Mouse (Mus musculus): ENCODE measurements around the gene Notch4. TPM values are rescaled to one million over a fixed set of nuclear protein-coding genes. Genes with fewer than 3 reads are reported as not detected.

Notch4 gene
- polyA plus RNA-seq, 1 experiment from 2014 or later = 1.7 TPM

- Histone ChIP-seq H3K4me2 (no peak overlapping the region), H3K27ac (no peak overlapping the region), H3K9me3 (replicated peaks) (no peaks in the 10 kb centered on the region), H3K27me3 (replicated peaks) (no peaks in the 10 kb centered on the region), H3K9ac (no peak overlapping the region), H3K36me3 (peaks cover 53% of the 10 kb centered on the region), H3K4me1 (peaks cover 18% of the 10 kb centered on the region), H3K4me3 (no peak overlapping the region)
- peak; percentile 61 for ATAC-seq
- WGBS (ENCODE audit: insufficient replicate concordance) = 10% methylated on average over 6 of the region's 6 CpGs
Observed at GRCm38 (mm10) chr17:34618999-34619398, 54.9 kb downstream of the Notch4 start.

- Histone ChIP-seq H3K36me3 (peaks cover 49% of the 10 kb centered on the region), H3K9ac (no peak overlapping the region), H3K27ac (no peak overlapping the region), H3K4me3 (no peak overlapping the region), H3K4me1 (peaks cover 20% of the 10 kb centered on the region), H3K27me3 (replicated peaks) (no peaks in the 10 kb centered on the region), H3K9me3 (replicated peaks) (no peaks in the 10 kb centered on the region), H3K4me2 (no peak overlapping the region)
- 75% methylated on average over 8 of the region's 8 CpGs for WGBS (ENCODE audit: insufficient replicate concordance)
- ATAC-seq = no peak
Observed at GRCm38 (mm10) chr17:34621006-34621405, 56.9 kb downstream of the Notch4 start.

- no peak overlapping the region for H3K9ac ChIP-seq
- H3K27ac ChIP-seq = no peak overlapping the region
- no peak overlapping the region for H3K4me3 ChIP-seq
- peaks cover 35% of the 10 kb centered on the region for H3K4me1 ChIP-seq
- H3K36me3 ChIP-seq = peaks cover 35% of the 10 kb centered on the region
- ATAC-seq = no peak
- H3K9me3 ChIP-seq (replicated peaks) = no peaks in the 10 kb centered on the region
- peaks cover 11% of the 10 kb centered on the region for H3K27me3 ChIP-seq (replicated peaks)
- H3K4me2 ChIP-seq = no peak overlapping the region
- WGBS (ENCODE audit: insufficient replicate concordance) = 79% methylated on average over 9 of the region's 9 CpGs
Observed at GRCm38 (mm10) chr17:34623161-34623560, 59.1 kb downstream of the Notch4 start.

- Histone ChIP-seq H3K4me1 (peaks cover 47% of the 10 kb centered on the region), H3K27ac (no peak overlapping the region), H3K4me2 (no peak overlapping the region), H3K36me3 (peaks cover 35% of the 10 kb centered on the region), H3K4me3 (no peak overlapping the region), H3K27me3 (replicated peaks) (peaks cover 29% of the 10 kb centered on the region), H3K9ac (no peak overlapping the region), H3K9me3 (replicated peaks) (no peaks in the 10 kb centered on the region)
- 84% methylated on average over 3 of the region's 3 CpGs for WGBS (ENCODE audit: insufficient replicate concordance)
- ATAC-seq = no peak
Observed at GRCm38 (mm10) chr17:34624981-34625380, 60.9 kb downstream of the Notch4 start.

GRCm38 (mm10) chr17:34626062-34626772, 62.1 kb downstream of the Notch4 start:
- peaks cover 32% of the 10 kb centered on the region for H3K36me3 ChIP-seq
- peaks cover 58% of the 10 kb centered on the region for H3K4me1 ChIP-seq
- peak overlapping the region; percentile 78 for H3K27ac ChIP-seq
- H3K27me3 ChIP-seq (replicated peaks) = peaks cover 41% of the 10 kb centered on the region
- no peaks in the 10 kb centered on the region for H3K9me3 ChIP-seq (replicated peaks)
- H3K4me2 ChIP-seq = peak overlapping the region; percentile 93
- peak overlapping the region; percentile 76 for H3K9ac ChIP-seq
- H3K4me3 ChIP-seq = peak overlapping the region; percentile 73
- 46% methylated on average over 16 of the region's 16 CpGs for WGBS (ENCODE audit: insufficient replicate concordance)
- no peak for ATAC-seq

GRCm38 (mm10) chr17:34626773-34627092, 62.7 kb downstream of the Notch4 start:
- peak; percentile 25; the same call in 1 of the 2 replicates for ATAC-seq
- peaks cover 64% of the 10 kb centered on the region for H3K4me1 ChIP-seq
- peak overlapping the region; percentile 73 for H3K4me3 ChIP-seq
- peak overlapping the region; percentile 78 for H3K27ac ChIP-seq
- H3K9me3 ChIP-seq (replicated peaks) = no peaks in the 10 kb centered on the region
- 1% methylated on average over 18 of the region's 18 CpGs for WGBS (ENCODE audit: insufficient replicate concordance)
- peak overlapping the region; percentile 93 for H3K4me2 ChIP-seq
- H3K9ac ChIP-seq = peak overlapping the region; percentile 76
- H3K27me3 ChIP-seq (replicated peaks) = peaks cover 46% of the 10 kb centered on the region
- H3K36me3 ChIP-seq = peaks cover 28% of the 10 kb centered on the region

GRCm38 (mm10) chr17:34627093-34627942, 63.2 kb downstream of the Notch4 start:
- Histone ChIP-seq H3K9ac (peak overlapping the region; percentile 76), H3K9me3 (replicated peaks) (no peaks in the 10 kb centered on the region), H3K36me3 (peaks cover 23% of the 10 kb centered on the region), H3K27me3 (replicated peaks) (peaks cover 52% of the 10 kb centered on the region), H3K4me3 (peak overlapping the region; percentile 73), H3K4me2 (peak overlapping the region; percentile 93), H3K27ac (peak overlapping the region; percentile 78), H3K4me1 (peaks cover 65% of the 10 kb centered on the region)
- WGBS (ENCODE audit: insufficient replicate concordance) = 1% methylated on average over 44 of the region's 45 CpGs
- ATAC-seq = peak; percentile 70

- Histone ChIP-seq H3K36me3 (peaks cover 16% of the 10 kb centered on the region; the same call in 1 of the 2 replicates), H3K9ac (peak within 1 kb of the TSS; percentile 76), H3K9me3 (replicated peaks) (no peaks in the 10 kb centered on the region), H3K27ac (peak within 1 kb of the TSS; percentile 78), H3K4me3 (peak within 1 kb of the TSS; percentile 73), H3K27me3 (replicated peaks) (peaks cover 60% of the 10 kb centered on the region), H3K4me2 (peak within 1 kb of the TSS; percentile 93), H3K4me1 (peaks cover 61% of the 10 kb centered on the region)
- ATAC-seq = 0 out of 2 replicates have a peak, but pooled peaks have one; percentile 6
- WGBS (ENCODE audit: insufficient replicate concordance) = 11% methylated on average over 29 of the region's 29 CpGs
Observed at GRCm38 (mm10) chr17:34627943-34628643, 64.0 kb downstream of the Notch4 start, which contains the start of gene Ppt2. Gene Ppt2, minus strand, starts transcription at chr17:34628510.

- peaks cover 16% of the 10 kb centered on the region; the same call in 1 of the 2 replicates for H3K36me3 ChIP-seq
- H3K4me2 ChIP-seq = peak overlapping the region; percentile 93
- ATAC-seq = no peak
- no peak overlapping the region for H3K27ac ChIP-seq
- peaks cover 65% of the 10 kb centered on the region for H3K27me3 ChIP-seq (replicated peaks)
- no peak overlapping the region for H3K9ac ChIP-seq
- peaks cover 61% of the 10 kb centered on the region for H3K4me1 ChIP-seq
- no peaks in the 10 kb centered on the region for H3K9me3 ChIP-seq (replicated peaks)
- WGBS (ENCODE audit: insufficient replicate concordance) = 42% methylated on average over 5 of the region's 5 CpGs
- H3K4me3 ChIP-seq = no peak overlapping the region
Observed at GRCm38 (mm10) chr17:34628644-34628967, 64.5 kb downstream of the Notch4 start.

GRCm38 (mm10) chr17:34629221-34629751, 65.2 kb downstream of the Notch4 start, which contains the start of gene Prrt1:
Gene Prrt1, plus strand, starts transcription at chr17:34629533.
- H3K4me1 ChIP-seq = peaks cover 61% of the 10 kb centered on the region
- H3K9me3 ChIP-seq (replicated peaks) = no peaks in the 10 kb centered on the region
- H3K4me2 ChIP-seq = peak within 1 kb of the TSS; percentile 93
- H3K36me3 ChIP-seq = peaks cover 11% of the 10 kb centered on the region; the same call in 1 of the 2 replicates
- H3K27ac ChIP-seq = no peak within 1 kb of the TSS
- no peak for ATAC-seq
- no peak within 1 kb of the TSS for H3K4me3 ChIP-seq
- 12% methylated on average over 16 of the region's 16 CpGs for WGBS (ENCODE audit: insufficient replicate concordance)
- H3K9ac ChIP-seq = no peak within 1 kb of the TSS
- peaks cover 71% of the 10 kb centered on the region for H3K27me3 ChIP-seq (replicated peaks)

GRCm38 (mm10) chr17:34629796-34630603, 65.9 kb downstream of the Notch4 start:
- peak overlapping the region; percentile 56; the same call in 1 of the 2 replicates for H3K4me2 ChIP-seq
- 13% methylated on average over 12 of the region's 12 CpGs for WGBS (ENCODE audit: insufficient replicate concordance)
- no peak overlapping the region for H3K4me3 ChIP-seq
- no peaks in the 10 kb centered on the region for H3K9me3 ChIP-seq (replicated peaks)
- H3K36me3 ChIP-seq = peaks cover 10% of the 10 kb centered on the region; the same call in 1 of the 2 replicates
- no peak for ATAC-seq
- H3K4me1 ChIP-seq = peaks cover 61% of the 10 kb centered on the region
- H3K9ac ChIP-seq = no peak overlapping the region
- peaks cover 71% of the 10 kb centered on the region for H3K27me3 ChIP-seq (replicated peaks)
- no peak overlapping the region for H3K27ac ChIP-seq
